Mouse (Mus musculus) left cerebral cortex, adult 9 months (tissue): ENCODE data around the gene 4931406P16Rik.
"Not testable (repeated sequence)": the region's sequence is repeated elsewhere in the genome, so short reads cannot be mapped to it uniquely, and the experiment has no call there.

ENCODE experiments used
- DNase-seq, 2 experiments: peaks; one replicate each; pipeline ENCODE4 v3.0.0; 2022; ENCODE audit warnings: low spot score in 2 of 2

4931406P16Rik gene

GRCm38 (mm10) chr7:34214644-34215043 lies 98.7 kb downstream of the 4931406P16Rik start:
- no peak for DNase-seq

- DNase-seq, result no peak
Observed at GRCm38 (mm10) chr7:34213281-34213680, 100.1 kb downstream of the 4931406P16Rik start.

GRCm38 (mm10) chr7:34208027-34208745 lies 105.2 kb downstream of the 4931406P16Rik start:
- DNase-seq, result no peak

GRCm38 (mm10) chr7:34206331-34206730 lies 107.0 kb downstream of the 4931406P16Rik start:
- DNase-seq, result no peak

GRCm38 (mm10) chr7:34202147-34202546 lies 111.2 kb downstream of the 4931406P16Rik start:
- not testable (repeated sequence) for DNase-seq

- no peak for DNase-seq
Observed at GRCm38 (mm10) chr7:34200829-34201228, 112.5 kb downstream of the 4931406P16Rik start.

- no peak for DNase-seq
Observed at GRCm38 (mm10) chr7:34198346-34198745, 115.0 kb downstream of the 4931406P16Rik start.

- DNase-seq, result peak; percentile 71 to 90
Observed at GRCm38 (mm10) chr7:34196132-34197128, 116.9 kb downstream of the 4931406P16Rik start, which contains the start of gene Pdcd2l. TSS of gene Pdcd2l (minus strand) at chr7:34196661.

GRCm38 (mm10) chr7:34195632-34196031 lies 117.7 kb downstream of the 4931406P16Rik start:
- no peak for DNase-seq

GRCm38 (mm10) chr7:34192825-34193224 lies 120.5 kb downstream of the 4931406P16Rik start:
- DNase-seq, result no peak

- DNase-seq, result no peak
Observed at GRCm38 (mm10) chr7:34189376-34189989, 123.9 kb downstream of the 4931406P16Rik start.
